Mouse (Mus musculus): ENCODE measurements around the gene Selenow.

DNA sequence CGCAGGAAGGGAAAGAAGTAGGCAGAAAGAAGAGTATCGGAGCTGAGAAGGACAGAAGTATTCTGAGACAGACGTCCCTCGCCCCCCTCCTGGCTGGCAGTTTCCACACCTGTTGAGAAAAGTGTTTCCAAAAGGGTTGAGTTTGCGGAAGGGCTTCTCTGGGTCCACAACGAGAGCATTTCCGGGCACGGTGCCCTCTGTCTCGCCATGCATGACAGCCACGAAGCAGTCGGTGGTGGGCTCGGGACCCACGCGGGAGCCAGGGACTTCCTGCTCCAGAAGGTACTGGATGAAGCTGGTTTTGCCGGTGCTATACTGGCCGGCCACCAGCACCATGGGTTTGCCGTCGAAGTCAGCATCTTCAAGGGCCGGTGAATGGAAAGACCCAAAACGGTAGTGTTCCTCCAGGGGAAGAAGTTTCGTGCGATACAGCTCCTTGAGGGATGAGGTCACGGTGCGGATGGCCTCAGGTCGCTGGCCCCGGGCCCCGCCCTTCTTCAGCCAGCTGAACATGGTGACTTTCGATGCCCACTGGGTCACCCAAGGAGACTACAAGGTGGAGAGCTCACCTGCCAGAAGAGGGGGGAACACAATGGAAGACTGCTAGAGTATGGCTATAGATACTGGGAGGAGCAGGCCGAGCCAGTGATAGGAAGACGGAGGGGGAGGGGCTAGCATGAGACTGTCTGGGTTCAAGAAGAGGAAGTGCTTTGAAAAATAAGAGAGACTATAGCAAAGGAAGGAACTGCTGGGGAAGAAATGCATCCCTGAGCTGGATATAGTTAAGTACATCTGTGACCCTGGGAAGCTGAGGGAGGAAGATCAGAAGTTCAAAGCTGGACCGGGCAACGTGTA lies 41.8 kb upstream of the Selenow start:
- TF ChIP-seq CTCF (IDR thresholded peaks at IDR 0.05; ENCODE audit: low read depth) (no peak), EP300 (optimal IDR thresholded peaks at IDR 0.05) (no peak)

Data from stomach, postnatal 0 days (tissue).